Mouse (Mus musculus): ENCODE results near the gene Tmem107.

The Tmem107 gene

DNA sequence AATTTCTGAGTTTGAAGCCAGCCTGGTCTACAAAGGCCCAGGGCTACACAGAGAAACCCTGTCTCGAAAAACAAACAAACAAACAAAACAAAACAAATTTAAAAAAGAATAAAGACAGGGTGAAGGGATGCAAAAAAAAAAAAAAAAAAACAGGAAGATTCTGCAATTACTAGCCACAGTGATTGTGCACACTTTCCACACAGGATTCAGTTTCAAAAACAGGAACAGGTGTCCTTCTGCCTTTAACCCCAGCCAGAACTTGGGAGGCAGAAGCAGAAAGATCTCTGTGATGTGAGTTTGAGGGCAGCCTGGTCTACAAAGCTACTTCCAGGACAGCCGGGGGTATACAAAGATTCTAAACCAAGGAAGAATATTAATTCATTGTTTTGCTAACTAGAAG, 12.3 kb upstream of the Tmem107 start:
- in situ Hi-C loops (cut with MboI; ENCODE audit: unreplicated experiment in 2 of 2), result loop anchor here in 1 of 2 experiments (25.0 kb wide), 1 partner anchor 929 kb away; the partner anchor contains the start of genes Ctdnep1, Elp5, Gabarap and Phf23

- in situ Hi-C loops (cut with MboI; ENCODE audit: unreplicated experiment in 2 of 2), result loop anchor here in 1 of 2 experiments (25.0 kb wide), 1 partner anchor 928 kb away; the partner anchor contains the start of genes Ctdnep1, Elp5, Gabarap and Phf23
These were observed 11.8 kb upstream of the Tmem107 start for GRCm38 (mm10) chr11:69058729-69059356.

DNA sequence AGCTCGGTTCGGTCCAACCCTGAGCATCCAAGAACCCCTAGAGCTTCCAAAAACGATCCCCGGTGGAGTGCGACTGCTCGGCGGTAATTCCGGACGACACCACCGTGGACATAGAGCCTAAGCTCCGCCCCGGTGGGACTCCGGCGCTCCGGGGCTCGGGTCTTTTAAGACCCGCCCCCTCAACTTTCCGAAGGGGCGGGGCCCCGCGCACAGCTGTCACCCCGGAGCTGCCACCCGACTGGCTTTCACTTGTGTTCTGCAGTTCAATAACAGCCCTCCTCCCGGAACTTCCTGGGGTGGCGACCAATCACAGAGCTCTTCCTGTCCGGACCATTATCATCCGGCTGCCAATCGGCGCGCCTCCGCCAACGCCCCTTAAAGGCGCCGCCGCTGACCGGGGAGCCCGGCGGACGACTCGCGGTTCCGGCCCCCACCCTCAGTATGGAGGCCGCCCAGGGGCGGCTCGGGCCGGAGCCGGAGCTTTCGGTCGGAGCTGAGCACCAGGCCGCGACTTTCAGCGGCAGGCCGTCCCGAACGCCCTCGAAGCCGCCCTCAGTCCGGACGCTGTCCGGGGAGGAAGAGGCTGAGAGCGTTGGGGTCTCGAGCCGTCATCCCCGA, 11.1 kb upstream of the Tmem107 start, which contains the start of gene Borcs6:
Gene Borcs6 (plus strand): TSS at position 361 of the 618 bp plus-strand sequence.
- in situ Hi-C loops (cut with MboI; ENCODE audit: unreplicated experiment in 2 of 2), result loop anchor here in 1 of 2 experiments (25.0 kb wide), 1 partner anchor 928 kb away; the partner anchor contains the start of genes Ctdnep1, Elp5, Gabarap and Phf23

DNA sequence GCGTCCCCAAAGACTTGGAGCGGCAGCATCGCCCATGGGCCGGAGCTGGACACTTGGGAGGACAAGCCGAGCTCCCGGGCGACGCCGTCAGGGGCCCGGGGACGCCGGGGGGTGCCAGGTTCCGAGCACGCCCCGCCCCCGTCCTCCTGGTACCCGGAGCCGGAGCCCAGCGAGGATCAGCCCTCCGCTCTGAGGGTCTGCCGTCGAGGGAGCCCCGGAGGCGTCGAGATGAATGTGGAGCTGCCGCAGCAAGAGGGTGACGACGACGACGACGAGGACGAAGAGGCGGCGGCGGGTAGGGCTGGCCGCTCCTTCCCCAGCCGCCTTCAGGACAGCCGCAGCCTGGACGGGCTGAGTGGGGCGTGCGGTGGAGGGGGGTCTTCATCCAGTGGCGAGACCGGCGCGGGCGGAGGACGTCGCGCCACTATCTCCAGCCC, 10.6 kb upstream of the Tmem107 start:
- in situ Hi-C loops (cut with MboI; ENCODE audit: unreplicated experiment in 2 of 2), result loop anchor here (5.0 to 25.0 kb wide), 3 partner anchors 62 to 927 kb away; partner anchors contain the start of genes 9130213A22Rik (in 1 of the 2), Ctdnep1 (in 1 of the 2), Elp5 (in 1 of the 2) and Gabarap (in 1 of the 2)

DNA sequence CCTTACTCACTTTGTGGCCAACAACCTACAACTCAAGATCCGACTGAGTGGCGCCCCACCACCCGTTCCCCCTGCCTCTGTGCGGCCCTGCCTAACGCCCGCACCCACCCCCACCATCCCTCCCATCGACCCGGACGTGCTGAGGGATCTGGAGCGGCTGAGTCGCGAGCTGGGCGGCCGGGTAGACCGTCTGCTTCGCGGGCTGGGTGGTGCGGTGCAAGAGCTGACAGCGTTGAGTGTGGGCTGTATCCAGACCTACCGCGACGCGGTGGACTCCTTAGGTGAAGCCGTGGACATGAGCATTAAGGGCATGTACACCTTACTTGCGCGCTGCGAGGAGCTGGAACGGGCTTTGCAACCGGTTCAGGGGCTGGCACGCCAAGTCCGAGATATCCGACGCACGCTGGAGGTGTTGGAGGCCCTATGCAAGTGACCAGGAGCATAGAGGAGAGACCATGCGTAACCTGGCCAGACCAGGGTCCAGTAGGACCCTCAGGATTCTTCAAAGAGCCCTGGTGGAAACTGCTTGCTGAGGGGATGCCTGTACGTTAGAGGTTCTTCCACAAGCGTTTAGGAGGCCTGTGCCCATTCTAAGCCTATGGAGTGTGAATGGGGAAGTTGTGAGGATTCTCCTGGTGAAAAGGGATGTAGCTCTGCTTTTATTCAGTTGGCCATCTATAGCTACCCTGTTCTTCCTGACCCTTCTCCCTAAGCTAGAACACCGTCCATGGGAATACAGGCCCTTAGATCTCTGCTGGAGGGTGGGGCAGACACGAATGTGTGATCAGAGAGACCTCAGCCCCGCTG, 10.0 kb upstream of the Tmem107 start:
- in situ Hi-C loops (cut with MboI; ENCODE audit: unreplicated experiment in 2 of 2), result loop anchor here (5.0 to 25.0 kb wide), 3 partner anchors 62 to 927 kb away; partner anchors contain the start of genes 9130213A22Rik (in 1 of the 2), Ctdnep1 (in 1 of the 2), Elp5 (in 1 of the 2) and Gabarap (in 1 of the 2)

GRCm38 (mm10) chr11:69061255-69061912, 9.2 kb upstream of the Tmem107 start:
- in situ Hi-C loops (cut with MboI; ENCODE audit: unreplicated experiment in 2 of 2), result loop anchor here (5.0 to 25.0 kb wide), 3 partner anchors 61 to 926 kb away; partner anchors contain the start of genes 9130213A22Rik (in 1 of the 2), Ctdnep1 (in 1 of the 2), Elp5 (in 1 of the 2) and Gabarap (in 1 of the 2)

- in situ Hi-C loops (cut with MboI; ENCODE audit: unreplicated experiment in 2 of 2), result loop anchor here (5.0 to 25.0 kb wide), 3 partner anchors 60 to 925 kb away; partner anchors contain the start of genes 9130213A22Rik (in 1 of the 2), Ctdnep1 (in 1 of the 2), Elp5 (in 1 of the 2) and Gabarap (in 1 of the 2)
These were observed 8.3 kb upstream of the Tmem107 start for GRCm38 (mm10) chr11:69062194-69062760.

DNA sequence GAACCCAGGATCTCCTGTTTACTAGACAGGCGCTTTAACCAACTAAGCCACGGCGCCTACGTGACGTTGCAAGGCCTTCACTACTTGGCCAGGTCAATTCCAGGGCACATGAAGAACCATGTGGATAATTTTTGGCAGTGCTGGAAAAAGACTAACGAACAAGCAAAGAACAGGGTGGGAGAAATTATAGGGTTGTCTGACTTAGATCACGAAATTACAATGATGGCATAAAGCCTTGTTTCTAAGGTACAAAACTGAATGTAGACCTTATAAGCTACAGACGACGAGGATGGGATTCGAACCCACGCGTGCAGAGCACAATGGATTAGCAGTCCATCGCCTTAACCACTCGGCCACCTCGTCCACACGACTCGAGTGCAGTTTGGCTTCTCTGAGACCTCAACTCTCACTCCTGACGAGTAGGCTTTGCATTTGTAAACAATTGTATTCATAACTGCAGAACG, 7.8 kb upstream of the Tmem107 start:
- in situ Hi-C loops (cut with MboI; ENCODE audit: unreplicated experiment in 2 of 2), result loop anchor here (5.0 to 25.0 kb wide), 3 partner anchors 60 to 925 kb away; partner anchors contain the start of genes 9130213A22Rik (in 1 of the 2), Ctdnep1 (in 1 of the 2), Elp5 (in 1 of the 2) and Gabarap (in 1 of the 2)

DNA sequence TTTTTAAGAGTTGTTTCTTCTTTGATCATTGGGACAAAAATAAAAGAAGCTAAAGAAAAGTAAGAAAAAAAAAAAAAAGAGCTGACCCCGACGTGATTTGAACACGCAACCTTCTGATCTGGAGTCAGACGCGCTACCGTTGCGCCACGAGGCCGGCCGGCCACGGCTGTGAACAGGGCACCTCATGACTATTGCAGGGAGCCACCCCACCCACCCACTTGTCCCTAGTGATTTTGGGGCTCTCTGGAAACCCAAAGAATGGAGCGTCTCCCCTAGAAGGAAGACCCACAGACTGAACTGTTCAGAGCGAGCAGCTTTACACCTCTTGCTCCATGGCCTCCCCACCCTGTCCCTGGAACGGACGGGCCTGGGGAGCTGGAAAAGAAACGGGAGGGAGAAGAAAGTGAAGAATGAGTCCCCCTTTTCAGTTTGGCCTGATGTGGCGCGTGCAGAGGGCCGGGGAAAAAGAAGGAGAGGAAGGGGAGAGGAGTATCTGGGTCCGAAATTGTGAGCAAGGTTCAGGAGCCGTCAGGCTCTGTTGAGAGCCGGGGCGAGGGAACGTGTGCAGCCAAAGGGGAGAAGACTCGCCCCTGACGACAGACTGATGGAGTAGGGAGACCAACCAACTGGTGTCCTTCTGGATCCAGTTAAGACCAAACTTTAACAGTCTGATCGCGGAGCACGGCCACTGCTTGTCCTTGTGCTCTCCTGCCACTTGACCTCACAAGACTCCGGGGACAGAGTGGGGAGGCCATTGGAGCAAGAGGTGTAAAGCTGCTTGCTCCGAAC, 7.0 kb upstream of the Tmem107 start:
- in situ Hi-C loops (cut with MboI; ENCODE audit: unreplicated experiment in 2 of 2), result loop anchor here (5.0 to 25.0 kb wide), 3 partner anchors 59 to 924 kb away; partner anchors contain the start of genes 9130213A22Rik (in 1 of the 2), Ctdnep1 (in 1 of the 2), Elp5 (in 1 of the 2) and Gabarap (in 1 of the 2)

DNA sequence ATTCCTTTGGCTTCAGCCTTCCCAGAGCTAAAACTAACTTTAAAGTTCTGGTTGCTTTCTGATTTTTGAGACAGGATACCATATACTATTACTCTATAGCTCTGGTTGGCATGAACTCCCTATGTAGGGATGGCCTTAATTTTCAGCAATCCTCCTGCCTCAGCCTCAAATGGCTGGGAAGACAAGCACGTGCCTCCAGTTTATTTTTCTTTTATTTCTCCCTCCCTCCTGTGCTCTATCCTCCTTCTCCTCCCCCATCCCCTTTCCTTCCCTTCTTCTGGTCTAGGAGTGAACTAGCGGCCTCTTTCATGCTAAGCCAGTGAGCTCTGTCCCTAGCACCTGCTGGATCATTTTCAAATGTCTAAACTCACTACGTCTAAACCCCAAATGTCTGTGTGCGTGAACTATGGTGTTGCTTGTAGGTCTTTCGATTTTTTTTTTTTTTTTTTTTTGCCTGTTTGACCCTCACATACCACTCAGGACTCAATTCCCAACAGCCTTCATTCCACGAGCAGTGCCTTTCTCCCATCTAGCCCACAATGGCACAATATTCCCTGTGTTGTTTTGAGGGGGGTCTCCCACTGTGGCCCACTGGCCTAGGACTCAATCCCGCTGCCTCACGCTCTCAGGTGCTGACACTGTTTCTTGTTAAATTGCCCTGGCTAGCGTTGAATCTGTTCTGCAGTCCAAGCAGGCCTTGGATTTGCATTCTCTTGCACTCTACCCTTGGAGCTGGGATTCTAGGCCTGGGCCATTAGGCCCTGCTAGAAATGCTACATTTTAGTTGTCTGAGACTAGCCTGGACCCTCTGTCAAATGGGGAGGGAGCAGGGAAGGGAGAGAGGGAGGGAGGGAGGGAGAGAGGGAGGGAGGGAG, 6.1 kb upstream of the Tmem107 start:
- in situ Hi-C loops (cut with MboI; ENCODE audit: unreplicated experiment in 2 of 2), result loop anchor here (5.0 to 25.0 kb wide), 3 partner anchors 58 to 923 kb away; partner anchors contain the start of genes 9130213A22Rik (in 2 of the 2), Hes7 (in 2 of the 2), Ctdnep1 (in 1 of the 2) and Elp5 (in 1 of the 2)

DNA sequence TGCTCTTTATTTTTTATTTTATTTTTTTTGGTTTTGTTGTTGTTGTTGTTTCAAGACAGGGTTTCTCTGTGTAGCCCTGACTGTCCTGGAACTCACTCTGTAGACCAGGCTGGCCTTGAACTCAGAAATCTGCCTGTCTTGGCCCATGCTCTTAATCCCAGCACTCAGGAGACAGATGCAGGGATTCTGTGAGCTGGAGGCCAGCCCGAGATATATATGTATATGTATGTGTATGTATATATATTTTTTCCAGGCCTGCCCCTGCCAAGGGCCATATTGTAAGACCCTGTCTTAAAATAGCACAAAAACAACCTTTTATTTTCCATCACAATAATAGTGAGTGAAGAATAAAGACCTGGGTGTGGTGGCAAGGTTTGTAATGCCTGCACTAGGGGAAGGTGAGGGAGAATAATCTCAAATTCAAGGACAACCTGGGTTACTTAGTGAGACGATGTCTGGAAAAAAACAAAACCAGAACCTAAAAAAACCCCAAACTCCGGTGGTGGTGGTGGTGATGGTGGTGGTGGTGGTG, 5.1 kb upstream of the Tmem107 start:
- in situ Hi-C loops (cut with MboI; ENCODE audit: unreplicated experiment in 2 of 2), result loop anchor here in 1 of 2 experiments (5.0 to 25.0 kb wide), 3 partner anchors 57 to 922 kb away; partner anchors contain the start of genes 9130213A22Rik, Ctdnep1, Elp5 and Gabarap

DNA sequence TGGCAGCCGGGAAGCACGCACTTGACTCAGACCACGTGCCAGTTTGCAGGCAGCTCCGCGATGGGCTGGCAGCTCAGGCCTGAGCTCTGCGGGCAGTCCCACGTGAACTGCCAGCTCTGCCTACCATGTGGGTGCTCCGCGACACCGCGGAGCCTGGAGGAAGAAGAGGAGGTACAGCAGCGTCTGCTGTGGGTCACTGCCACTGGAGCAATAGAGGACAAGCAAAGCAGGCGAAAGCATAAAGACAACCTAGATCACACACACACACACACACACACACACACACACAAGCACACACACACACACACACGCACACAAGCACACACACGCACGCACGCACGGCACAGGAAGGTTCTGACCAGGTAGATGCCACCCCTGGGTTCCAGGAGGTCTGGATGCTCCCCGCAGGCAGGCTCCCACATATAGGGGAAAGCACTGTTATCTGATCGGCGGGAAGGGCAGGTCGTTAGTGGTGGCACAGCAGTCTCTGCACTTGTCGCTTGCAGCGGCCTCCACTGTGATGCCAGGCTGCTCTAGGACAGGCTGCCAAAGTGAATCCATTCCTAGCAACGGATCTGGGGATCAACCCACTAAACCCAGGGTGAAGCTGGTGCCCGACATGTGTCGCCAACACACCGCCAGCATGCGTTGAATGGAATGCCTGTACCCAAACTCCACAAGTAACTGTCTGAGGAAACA, 4.3 kb upstream of the Tmem107 start:
- in situ Hi-C loops (cut with MboI; ENCODE audit: unreplicated experiment in 2 of 2), result loop anchor here in 1 of 2 experiments (5.0 to 25.0 kb wide), 3 partner anchors 56 to 921 kb away; partner anchors contain the start of genes 9130213A22Rik, Ctdnep1, Elp5 and Gabarap

- in situ Hi-C loops (cut with MboI; ENCODE audit: unreplicated experiment in 2 of 2), result loop anchor here in 1 of 2 experiments (5.0 to 25.0 kb wide), 3 partner anchors 55 to 920 kb away; partner anchors contain the start of genes 9130213A22Rik, Ctdnep1, Elp5 and Gabarap
These were observed 3.6 kb upstream of the Tmem107 start for GRCm38 (mm10) chr11:69066956-69067355.

DNA sequence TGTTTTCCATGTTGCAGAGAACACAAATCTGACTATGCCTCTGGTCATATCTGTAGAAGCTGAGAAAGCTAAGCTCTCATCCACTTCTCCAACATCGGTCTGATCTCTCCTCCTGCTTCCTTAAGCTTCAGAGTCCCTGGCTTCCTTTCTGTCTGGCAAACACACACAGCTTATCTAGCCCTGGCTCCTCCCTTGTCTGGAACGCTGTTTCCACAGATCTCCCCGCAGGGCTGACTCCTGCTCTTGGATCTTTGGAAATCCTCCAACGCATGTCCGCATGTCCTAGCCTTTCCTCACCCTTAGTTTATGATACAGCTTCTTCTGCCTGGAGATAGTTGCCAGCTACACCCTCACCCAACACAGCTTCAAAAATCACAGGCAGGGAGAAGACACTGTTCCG, 3.0 kb upstream of the Tmem107 start:
- in situ Hi-C loops (cut with MboI; ENCODE audit: unreplicated experiment in 2 of 2), result loop anchor here in 1 of 2 experiments (5.0 to 25.0 kb wide), 3 partner anchors 55 to 920 kb away; partner anchors contain the start of genes 9130213A22Rik, Ctdnep1, Elp5 and Gabarap

DNA sequence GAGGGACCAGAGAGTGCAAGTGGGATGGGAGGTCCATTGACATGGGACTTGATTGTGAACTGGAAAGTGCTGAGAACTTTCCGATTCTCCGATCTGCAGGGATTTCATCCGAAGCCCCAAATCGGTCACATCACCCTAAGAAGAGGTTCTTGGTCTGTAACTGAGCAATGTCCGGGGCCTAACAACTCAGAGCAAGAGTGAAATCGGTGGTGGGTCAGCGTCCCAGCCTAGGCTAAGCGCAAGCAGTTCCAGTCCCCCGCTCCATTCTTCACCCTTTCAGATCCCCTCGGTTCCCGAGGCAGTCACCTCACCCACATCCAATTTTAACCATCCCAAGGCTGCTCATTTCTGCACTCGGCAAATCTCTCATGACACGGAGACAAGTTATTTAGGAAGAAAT, 513 bp upstream of the Tmem107 start:
- in situ Hi-C loops (cut with MboI; ENCODE audit: unreplicated experiment in 2 of 2), result loop anchor here in 1 of 2 experiments (25.0 kb wide), 1 partner anchor 917 kb away; the partner anchor contains the start of genes Ctdnep1, Elp5, Gabarap and Phf23
